Mouse (Mus musculus): ENCODE data around the gene Stk10.

DNA sequence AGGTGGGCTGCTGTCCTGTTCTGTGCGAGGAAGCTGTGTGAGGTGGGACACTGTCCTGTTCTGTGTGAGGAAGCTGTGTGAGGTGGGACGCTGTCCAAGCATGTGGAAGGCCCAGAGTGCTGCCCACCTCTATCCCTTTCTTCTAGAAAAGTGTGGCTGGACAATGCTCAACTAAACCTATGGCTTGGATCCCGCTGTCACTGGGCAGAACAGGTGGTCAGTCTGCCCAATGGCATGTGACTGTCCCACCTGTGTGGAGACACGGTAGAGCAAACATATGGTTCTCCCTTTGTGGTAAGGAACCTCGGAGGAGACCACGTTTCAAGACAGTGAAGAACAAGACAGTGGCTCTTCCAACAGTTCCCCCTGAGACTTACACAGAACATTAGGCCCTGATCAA is 94.8 kb downstream of the Stk10 start:
- TF ChIP-seq POLR2A (IDR thresholded peaks at IDR 0.05; ENCODE audit: low read depth, low read length) (no peak), CTCF (IDR thresholded peaks at IDR 0.05; ENCODE audit: extremely low read depth, insufficient read depth, insufficient read length, insufficient replicate concordance) (no peak)
